Mouse (Mus musculus) intestine, embryonic 14.5 days (tissue): ENCODE measurements at regions not wholly inside any gene's neighbourhood (a gene's known extent, or its start where the extent isn't known, plus 50 kb on each side); places are given as distances from the start of the nearest gene placed in this dataset.
A peak's percentile ranks its signal among the peaks of the same experiment; 100 is the strongest.

ENCODE experiments used
- ATAC-seq: fragments of 200-750 bp; cut with Nextera tagmentation; replicated peaks from 2 replicates; pipeline ENCODE4 v1.8.0; 2017; ENCODE audit warnings: low read depth, moderate number of reproducible peaks, moderate TSS enrichment, moderate library complexity; ENCODE audit not compliant: low FRiP score, low TSS enrichment
- DNase-seq: peaks from one replicate; pipeline ENCODE4 v3.0.0-alpha.2; 2018; ENCODE audit warnings: low spot score
- H3K27ac ChIP-seq: fragments of 300-500 bp; sonication (generic); 2 replicates; pipeline ENCODE4 v1.5.1; 2014; ENCODE audit warnings: low read depth, mild to moderate bottlenecking, control low read depth
- H3K27me3 ChIP-seq: fragments of 300-500 bp; sonication (generic); replicated peaks from 2 replicates; pipeline ENCODE4 v1.6.1; 2014; ENCODE audit warnings: low read length, control low read depth; ENCODE audit not compliant: control insufficient read depth, insufficient read depth
- H3K36me3 ChIP-seq: fragments of 300-500 bp; sonication (generic); 2 replicates; pipeline ENCODE4 v1.6.1; 2014; ENCODE audit warnings: low read length, control low read depth; ENCODE audit not compliant: control insufficient read depth, insufficient read depth
- H3K4me1 ChIP-seq: fragments of 300-500 bp; sonication (generic); replicated peaks from 2 replicates; pipeline ENCODE4 v1.6.1; 2014; ENCODE audit warnings: low read length, control low read depth, mixed read lengths; ENCODE audit not compliant: control insufficient read depth, insufficient read depth
- H3K4me2 ChIP-seq: fragments of 300-500 bp; sonication (generic); 2 replicates; pipeline ENCODE4 v1.6.1; 2014; ENCODE audit warnings: low read length
- H3K4me3 ChIP-seq: fragments of 300-500 bp; sonication (generic); 2 replicates; pipeline ENCODE4 v1.5.1; 2014; ENCODE audit warnings: low read depth, low read length, control low read depth, mixed read lengths
- H3K9ac ChIP-seq: fragments of 300-500 bp; sonication (generic); 2 replicates; pipeline ENCODE4 v1.6.1; 2014; ENCODE audit warnings: mild to moderate bottlenecking, low read length
- H3K9me3 ChIP-seq: fragments of 300-500 bp; sonication (generic); 2 replicates; pipeline ENCODE4 v1.6.1; 2016; ENCODE audit warnings: low read length, control low read depth; ENCODE audit not compliant: control insufficient read depth
- WGBS: fragments of 180-500 bp; shearing (Covaris S2); extraction: QIAGEN DNeasy Blood & Tissue Kit; methylation state at CpG from one replicate; pipeline ENCODE4 v1.1.7; 2014; 5-methylcytosine and 5-hydroxymethylcytosine counted together

GRCm38 (mm10) chr2:166227496-166227895, 72.0 kb upstream of the Sulf2 start:
- H3K4me3 ChIP-seq: no peak overlapping the region
- H3K9ac ChIP-seq: no peak overlapping the region
- ATAC-seq (no peak), DNase-seq (no peak)
- peaks cover 3% of the 10 kb centered on the region; the same call in 1 of the 2 replicates for H3K4me1 ChIP-seq
- no peak overlapping the region for H3K4me2 ChIP-seq
- H3K36me3 ChIP-seq: no peaks in the 10 kb centered on the region
- no peaks in the 10 kb centered on the region for H3K27me3 ChIP-seq
- H3K27ac ChIP-seq: no peak overlapping the region
- 72% methylated on average over 5 of the region's 5 CpGs for WGBS
- no peaks in the 10 kb centered on the region; the same call in 1 of the 2 replicates for H3K9me3 ChIP-seq

GRCm38 (mm10) chr2:166226929-166227328, 71.5 kb upstream of the Sulf2 start:
- Histone ChIP-seq H3K4me2 (no peak overlapping the region), H3K9ac (no peak overlapping the region), H3K27me3 (no peaks in the 10 kb centered on the region), H3K27ac (no peak overlapping the region), H3K4me3 (no peak overlapping the region), H3K36me3 (no peaks in the 10 kb centered on the region), H3K9me3 (no peaks in the 10 kb centered on the region; the same call in 1 of the 2 replicates), H3K4me1 (no peaks in the 10 kb centered on the region)
- DNase-seq (no peak), ATAC-seq (no peak)
- WGBS: 47% methylated on average over 3 of the region's 3 CpGs

GRCm38 (mm10) chr2:166226331-166226730, 70.9 kb upstream of the Sulf2 start:
- DNase-seq: no peak
- Histone ChIP-seq H3K27ac (no peak overlapping the region), H3K4me1 (no peaks in the 10 kb centered on the region), H3K4me3 (no peak overlapping the region), H3K9ac (no peak overlapping the region), H3K4me2 (no peak overlapping the region), H3K36me3 (no peaks in the 10 kb centered on the region), H3K27me3 (no peaks in the 10 kb centered on the region), H3K9me3 (no peaks in the 10 kb centered on the region; the same call in 1 of the 2 replicates)
- 97% methylated on average over 2 of the region's 2 CpGs for WGBS
- no peak for ATAC-seq

- H3K9me3 ChIP-seq: no peaks in the 10 kb centered on the region; the same call in 1 of the 2 replicates
- H3K9ac ChIP-seq: no peak overlapping the region
- H3K4me3 ChIP-seq: no peak overlapping the region
- no peak overlapping the region for H3K4me2 ChIP-seq
- no peak for DNase-seq
- H3K4me1 ChIP-seq: no peaks in the 10 kb centered on the region
- H3K27me3 ChIP-seq: no peaks in the 10 kb centered on the region
- no peak overlapping the region for H3K27ac ChIP-seq
- WGBS: 85% methylated on average over 9 of the region's 9 CpGs
- no peaks in the 10 kb centered on the region for H3K36me3 ChIP-seq
- no peak for ATAC-seq
Measured at GRCm38 (mm10) chr2:166225354-166225753, 69.9 kb upstream of the Sulf2 start.

GRCm38 (mm10) chr2:166218783-166219182, 63.3 kb upstream of the Sulf2 start:
- H3K27me3 ChIP-seq: no peaks in the 10 kb centered on the region
- H3K9ac ChIP-seq: no peak overlapping the region
- no peak overlapping the region for H3K4me2 ChIP-seq
- H3K9me3 ChIP-seq: no peaks in the 10 kb centered on the region
- no peaks in the 10 kb centered on the region for H3K36me3 ChIP-seq
- H3K4me3 ChIP-seq: no peak overlapping the region
- no peak for DNase-seq
- 0 out of 2 replicates have a peak, but pooled peaks cover 4% of the 10 kb centered on the region for H3K4me1 ChIP-seq
- no peak for ATAC-seq
- WGBS: 75% methylated on average over 9 of the region's 9 CpGs
- H3K27ac ChIP-seq: no peak overlapping the region

GRCm38 (mm10) chr2:166216512-166216865, 61.0 kb upstream of the Sulf2 start:
- Histone ChIP-seq H3K4me3 (no peak overlapping the region), H3K9me3 (no peaks in the 10 kb centered on the region), H3K27me3 (no peaks in the 10 kb centered on the region), H3K36me3 (no peaks in the 10 kb centered on the region), H3K27ac (no peak overlapping the region), H3K4me2 (no peak overlapping the region), H3K4me1 (0 out of 2 replicates have a peak, but pooled peaks cover 4% of the 10 kb centered on the region), H3K9ac (no peak overlapping the region)
- ATAC-seq: no peak
- DNase-seq: no peak
- 81% methylated on average over 11 of the region's 11 CpGs for WGBS

GRCm38 (mm10) chr2:166215610-166216511, 60.4 kb upstream of the Sulf2 start:
- 66% methylated on average over 18 of the region's 18 CpGs for WGBS
- Histone ChIP-seq H3K4me1 (0 out of 2 replicates have a peak, but pooled peaks cover 4% of the 10 kb centered on the region), H3K27ac (0 out of 2 replicates have a peak overlapping the region, but pooled peaks have one; percentile 38), H3K9me3 (no peaks in the 10 kb centered on the region), H3K9ac (no peak overlapping the region), H3K27me3 (no peaks in the 10 kb centered on the region), H3K4me2 (0 out of 2 replicates have a peak overlapping the region, but pooled peaks have one; percentile 4), H3K36me3 (no peaks in the 10 kb centered on the region), H3K4me3 (no peak overlapping the region)
- DNase-seq (no peak), ATAC-seq (peak; percentile 77)

- Histone ChIP-seq H3K4me3 (no peak overlapping the region), H3K27ac (no peak overlapping the region), H3K36me3 (no peaks in the 10 kb centered on the region), H3K27me3 (no peaks in the 10 kb centered on the region), H3K4me1 (0 out of 2 replicates have a peak, but pooled peaks cover 4% of the 10 kb centered on the region), H3K9me3 (no peaks in the 10 kb centered on the region), H3K4me2 (no peak overlapping the region), H3K9ac (no peak overlapping the region)
- DNase-seq: no peak
- WGBS: 61% methylated on average over 7 of the region's 7 CpGs
- no peak; the same call in 1 of the 2 replicates for ATAC-seq
Measured at GRCm38 (mm10) chr2:166215191-166215590, 59.7 kb upstream of the Sulf2 start.

- Histone ChIP-seq H3K36me3 (no peaks in the 10 kb centered on the region), H3K4me1 (no peaks in the 10 kb centered on the region; the same call in 1 of the 2 replicates), H3K9me3 (no peaks in the 10 kb centered on the region), H3K4me2 (no peak overlapping the region), H3K27ac (no peak overlapping the region), H3K27me3 (no peaks in the 10 kb centered on the region), H3K9ac (no peak overlapping the region), H3K4me3 (no peak overlapping the region)
- 80% methylated on average over 3 of the region's 3 CpGs for WGBS
- no peak for DNase-seq
- no peak for ATAC-seq
Measured at GRCm38 (mm10) chr2:166207145-166207508, 51.7 kb upstream of the Sulf2 start.
